Mouse (Mus musculus) cerebellum, adult 11 months (tissue): ENCODE data around the gene Gm20388.
"Not testable (repeated sequence)": the region's sequence is repeated elsewhere in the genome, so short reads cannot be mapped to it uniquely, and the experiment has no call there.

ENCODE experiments used
- DNase-seq: peaks from one replicate; pipeline ENCODE4 v3.0.0; 2022

The Gm20388 gene

DNA sequence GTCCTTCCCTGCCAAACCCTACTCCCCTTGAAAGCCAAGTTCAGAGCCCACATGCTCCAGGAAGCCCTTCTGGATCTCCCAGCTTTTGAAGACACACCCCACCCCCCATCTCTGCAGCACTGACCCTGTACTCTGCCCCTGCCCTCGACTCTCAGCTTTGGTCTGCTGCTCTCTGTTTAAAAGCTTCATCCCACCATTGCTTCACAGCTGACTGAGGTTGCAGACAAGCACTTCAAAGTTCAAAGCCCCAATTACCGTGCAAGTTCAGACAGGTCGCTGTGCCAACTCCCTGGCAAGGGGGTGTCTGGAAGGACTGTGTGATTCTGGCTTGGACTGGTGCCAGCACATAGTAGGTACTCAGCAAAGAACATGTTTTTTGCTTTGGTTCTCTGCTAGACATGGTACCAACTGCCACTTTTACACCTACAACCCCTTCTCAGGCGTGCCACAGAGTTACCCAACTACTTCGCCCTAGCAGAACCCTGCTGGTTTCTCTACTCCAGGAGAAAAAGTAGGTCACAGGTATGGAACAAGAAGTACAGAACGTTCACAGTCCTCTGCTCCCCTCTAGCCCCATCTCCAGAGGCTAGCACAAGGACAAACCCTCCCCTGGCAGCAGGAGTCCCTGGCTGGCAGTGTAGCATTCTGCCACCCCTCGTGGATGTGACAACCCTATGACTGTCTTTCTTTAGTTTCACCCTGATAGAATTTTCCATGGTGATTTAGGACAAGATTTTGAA is 440.9 kb downstream of the Gm20388 start:
- DNase-seq, result no peak

- DNase-seq, result no peak
Observed at GRCm38 (mm10) chr8:120352096-120352495, 441.5 kb downstream of the Gm20388 start.

DNA sequence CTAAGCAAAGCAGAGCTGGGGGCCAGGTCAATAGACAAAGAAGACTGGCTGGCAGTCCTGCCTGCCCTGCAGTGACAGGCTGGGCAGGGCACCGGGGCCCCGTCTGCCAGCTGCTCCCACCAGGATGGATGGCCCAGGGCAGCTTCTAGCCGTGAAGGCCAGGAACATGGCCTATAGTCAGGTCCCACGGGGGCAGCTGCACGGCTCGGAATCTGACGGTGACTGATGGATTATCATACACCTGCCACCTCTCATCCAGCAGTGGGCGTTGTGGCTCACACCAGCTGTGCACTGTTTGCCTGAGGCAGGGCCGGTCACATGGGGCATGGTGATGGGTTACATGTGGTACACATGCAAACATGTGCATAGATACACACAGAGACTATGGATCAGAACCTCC is 445.4 kb downstream of the Gm20388 start:
- no peak for DNase-seq

- DNase-seq, result no peak
Observed at GRCm38 (mm10) chr8:120357504-120357903, 446.9 kb downstream of the Gm20388 start.

- DNase-seq, result peak; percentile 69
Observed at GRCm38 (mm10) chr8:120361301-120361700, 450.7 kb downstream of the Gm20388 start.

DNA sequence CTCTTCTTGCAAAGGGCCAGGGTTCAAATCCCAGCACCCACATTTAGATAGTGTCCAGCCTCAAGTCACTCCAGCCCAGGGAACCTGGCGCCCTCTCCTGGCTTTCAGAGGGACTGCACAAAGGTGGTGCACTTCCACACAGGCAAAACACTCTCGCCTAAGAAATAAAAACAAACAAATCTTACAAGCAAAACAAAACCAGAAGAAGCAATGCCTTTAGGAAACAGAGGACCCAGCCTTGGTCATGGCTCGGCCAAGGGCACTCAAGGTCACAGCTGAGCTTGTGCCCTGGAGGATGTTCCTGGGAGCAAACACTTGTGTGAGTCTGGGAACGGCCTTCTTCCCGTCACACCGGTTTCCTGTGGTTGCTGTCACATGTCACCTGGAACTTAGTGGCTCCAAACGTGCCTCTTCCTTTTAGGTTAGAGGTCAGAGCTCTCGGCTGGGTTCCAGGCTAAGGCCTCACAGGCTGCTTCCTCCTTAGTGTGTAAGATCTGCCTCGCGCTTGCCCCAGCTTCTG is 453.0 kb downstream of the Gm20388 start:
- no peak for DNase-seq

DNA sequence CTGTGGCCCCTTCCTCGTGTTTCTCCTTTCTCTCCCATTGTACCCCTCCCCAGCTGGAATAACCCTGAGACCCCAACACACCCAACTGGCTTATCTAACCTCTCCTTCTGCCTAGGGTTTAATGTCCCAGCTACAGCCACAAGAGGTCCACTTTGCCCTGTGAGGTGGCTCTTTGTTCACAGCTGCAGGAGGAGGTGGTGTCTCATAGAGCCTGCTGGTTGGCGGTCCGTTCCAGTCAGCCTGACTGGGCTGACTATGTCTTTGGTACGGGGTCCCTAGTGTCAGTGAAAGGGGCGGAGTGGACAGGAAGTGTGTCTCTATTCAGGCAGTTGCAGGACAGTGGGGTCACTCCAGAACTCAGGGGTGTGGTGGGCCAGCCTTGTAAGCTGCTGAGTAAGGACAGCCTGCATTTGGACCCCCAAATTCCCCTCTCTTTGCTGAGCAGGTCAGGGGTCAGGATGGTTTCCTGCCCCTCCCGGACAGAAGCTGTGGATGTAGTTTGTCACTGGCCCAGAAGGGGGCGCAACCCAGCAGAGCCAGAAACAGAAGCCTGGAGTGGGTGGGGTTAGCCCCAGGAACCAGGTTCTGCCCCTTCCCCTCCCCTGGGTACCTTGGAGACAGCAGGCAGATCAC is 453.6 kb downstream of the Gm20388 start:
- DNase-seq, result no peak

DNA sequence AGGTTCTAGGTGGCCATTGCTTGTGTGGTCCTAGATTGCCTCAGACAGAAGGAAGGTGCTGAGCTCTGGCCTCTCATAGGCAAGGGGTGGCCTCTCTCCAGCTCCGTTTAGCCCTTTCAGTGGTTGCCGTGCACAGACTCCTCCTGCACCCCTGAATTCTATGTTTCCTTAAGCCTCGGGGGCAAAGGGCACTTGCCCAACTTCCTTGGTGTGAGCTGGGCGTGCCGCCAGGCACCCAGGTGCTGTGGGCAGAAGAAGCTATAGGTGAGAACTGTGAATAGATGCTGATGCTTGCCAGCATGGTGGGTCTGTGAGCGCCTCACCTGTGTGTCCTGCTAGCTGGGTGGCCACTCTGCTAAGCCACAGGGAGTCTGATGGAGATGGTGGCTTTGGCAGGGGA is 456.2 kb downstream of the Gm20388 start:
- no peak for DNase-seq

DNA sequence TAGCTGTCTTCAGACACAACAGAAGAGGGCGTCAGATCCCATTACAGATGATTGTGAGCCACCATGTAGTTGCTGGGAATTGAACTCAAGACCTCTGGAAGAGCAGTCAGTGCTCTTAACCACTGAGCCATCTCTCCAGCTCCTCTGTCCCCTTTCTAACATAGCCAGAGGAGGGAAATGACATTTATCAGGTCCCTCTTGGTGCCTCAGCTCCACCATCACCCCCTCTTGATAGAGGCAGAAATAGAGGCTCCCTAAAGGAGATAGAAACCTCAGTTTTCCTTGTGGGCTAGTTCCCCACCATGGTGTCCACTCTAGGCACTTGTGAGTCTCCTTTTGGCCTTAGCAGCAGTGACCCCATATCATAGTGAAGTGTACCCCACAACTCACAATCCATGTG is 457.6 kb downstream of the Gm20388 start:
- DNase-seq, result not testable (repeated sequence)

DNA sequence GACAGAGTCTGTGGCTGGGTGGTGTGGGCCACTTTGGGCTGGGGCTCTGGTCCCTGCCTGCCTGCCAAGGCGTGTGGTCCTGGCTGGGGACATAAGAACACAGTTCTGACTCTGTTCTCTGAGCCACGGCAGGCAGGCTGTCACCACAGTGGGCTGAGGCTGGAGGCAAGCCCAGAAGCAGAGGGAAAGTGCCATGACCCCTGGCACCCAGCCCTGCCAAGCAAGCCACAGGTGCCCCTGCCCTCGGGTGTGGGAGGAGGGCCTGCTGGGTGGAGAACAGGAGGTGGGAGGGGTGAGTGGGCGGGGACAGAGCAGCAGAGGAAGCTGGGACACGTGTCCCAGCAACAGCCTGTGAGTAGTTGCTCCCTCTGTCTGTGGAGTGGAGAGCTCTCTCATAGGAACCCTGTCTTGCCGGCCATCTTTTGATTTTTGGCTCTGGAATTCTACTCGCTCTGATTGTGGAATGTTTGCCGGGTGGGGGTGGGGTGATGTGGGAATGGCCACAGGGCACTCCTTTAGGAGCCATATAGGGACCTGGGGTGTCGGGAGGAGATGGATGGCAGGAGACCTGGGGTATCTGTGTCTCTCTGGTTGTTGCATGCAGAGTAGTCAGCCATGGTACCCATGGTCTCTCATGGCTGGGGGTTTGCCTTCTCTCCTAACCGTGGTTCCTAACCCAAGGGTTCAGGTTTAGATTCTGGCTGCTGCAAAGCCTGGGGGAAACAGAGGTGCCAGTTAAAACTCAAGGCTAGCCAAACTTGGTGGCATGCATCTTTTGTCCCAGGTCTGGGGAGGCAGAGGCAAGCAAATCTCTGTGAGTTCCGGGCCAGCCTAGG is 458.4 kb downstream of the Gm20388 start:
- peak; percentile 72 for DNase-seq

DNA sequence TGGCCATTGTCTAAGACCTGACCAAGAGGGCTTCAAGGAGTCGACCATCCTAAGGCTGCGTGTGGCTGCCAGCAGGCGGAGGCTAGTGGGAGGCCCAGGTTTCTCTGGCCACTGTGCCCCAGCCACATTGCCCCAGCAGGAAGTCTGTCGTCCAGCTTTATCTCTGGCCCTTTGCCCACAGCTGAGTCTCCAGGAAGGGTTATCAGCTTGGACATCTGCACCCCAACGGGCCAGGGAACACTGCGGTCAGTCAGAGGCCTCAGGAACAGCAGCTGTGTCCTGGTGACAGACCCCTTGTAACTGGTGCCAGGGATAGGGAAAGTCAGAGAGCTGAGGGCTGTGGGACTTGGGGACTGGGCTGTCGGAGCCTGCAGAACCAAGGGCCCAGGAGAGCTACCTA is 459.3 kb downstream of the Gm20388 start:
- DNase-seq, result no peak

DNA sequence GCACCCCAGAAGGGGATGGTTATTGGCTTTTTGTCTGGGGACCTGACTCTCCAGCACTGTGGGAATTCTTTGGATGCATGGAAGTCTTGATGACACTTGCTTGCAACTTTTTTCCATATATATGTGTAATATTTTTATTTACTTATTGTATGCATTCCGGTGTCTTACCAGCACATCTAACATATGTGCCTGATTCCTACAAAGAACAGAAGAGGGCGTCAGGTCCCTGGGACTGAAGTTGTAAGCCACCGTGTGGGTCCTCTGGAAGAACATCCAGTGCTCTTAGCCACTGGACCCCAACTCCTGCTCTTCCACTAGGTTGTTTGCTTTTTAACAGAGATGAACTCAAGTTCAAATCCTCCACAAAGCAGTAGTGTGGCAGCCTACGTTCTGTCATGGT is 459.8 kb downstream of the Gm20388 start:
- no peak for DNase-seq

DNA sequence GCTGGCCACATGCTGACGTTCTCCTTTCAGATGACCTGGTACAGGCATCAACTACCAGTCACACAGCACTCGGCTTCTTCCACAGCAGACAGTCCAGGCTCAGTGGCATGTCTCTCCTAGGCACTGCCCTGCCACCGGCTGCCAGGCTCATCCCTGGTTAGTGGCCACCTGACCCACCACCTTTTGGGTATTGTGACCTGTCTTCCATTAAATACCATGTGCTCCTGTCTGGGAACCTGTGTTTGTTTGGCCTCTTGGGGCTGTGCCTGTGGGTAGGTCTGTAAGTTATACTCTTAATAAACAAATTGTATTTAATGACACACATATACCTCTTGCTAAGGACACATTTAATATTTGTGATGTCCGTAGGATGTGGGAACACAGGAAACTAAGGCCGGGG is 460.5 kb downstream of the Gm20388 start:
- no peak for DNase-seq

- DNase-seq, result no peak
Observed at GRCm38 (mm10) chr8:120371725-120372457, 461.2 kb downstream of the Gm20388 start.

DNA sequence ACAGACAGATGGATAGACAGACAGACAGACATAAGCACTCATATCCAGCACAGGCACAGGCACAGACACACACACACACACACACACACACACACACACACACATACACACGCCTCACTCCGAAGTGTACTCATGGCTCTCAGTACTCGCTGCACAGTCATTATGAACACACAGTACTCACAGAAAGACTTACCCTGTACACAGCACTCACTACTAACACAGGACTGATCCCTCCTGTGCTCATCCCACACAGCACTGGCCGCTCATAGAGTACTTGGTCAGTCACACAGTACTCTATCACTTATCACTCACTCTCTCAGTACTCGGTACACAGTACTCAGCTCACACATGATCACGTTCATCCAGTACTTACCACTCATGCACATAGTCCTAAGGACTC is 462.0 kb downstream of the Gm20388 start:
- no peak for DNase-seq

DNA sequence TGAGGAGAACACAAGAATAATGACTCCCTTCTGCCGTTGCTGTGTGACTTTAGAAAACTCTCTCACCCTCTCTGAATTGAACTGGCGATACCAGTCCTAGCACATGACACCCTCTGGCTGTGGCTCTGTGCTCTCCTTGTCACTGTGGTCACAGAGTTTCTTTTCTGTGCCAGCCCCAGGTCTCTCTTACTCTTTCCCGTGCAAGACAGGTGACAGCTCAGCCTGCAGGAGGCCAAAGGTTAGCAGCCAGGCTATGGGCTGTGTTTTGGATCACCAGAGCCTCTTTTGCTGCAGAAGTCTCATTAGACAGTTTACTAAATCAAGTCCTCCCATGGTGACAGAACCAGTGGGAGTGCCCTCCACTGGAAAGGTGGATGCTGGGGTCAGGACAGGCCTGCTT is 463.0 kb downstream of the Gm20388 start:
- DNase-seq, result no peak

DNA sequence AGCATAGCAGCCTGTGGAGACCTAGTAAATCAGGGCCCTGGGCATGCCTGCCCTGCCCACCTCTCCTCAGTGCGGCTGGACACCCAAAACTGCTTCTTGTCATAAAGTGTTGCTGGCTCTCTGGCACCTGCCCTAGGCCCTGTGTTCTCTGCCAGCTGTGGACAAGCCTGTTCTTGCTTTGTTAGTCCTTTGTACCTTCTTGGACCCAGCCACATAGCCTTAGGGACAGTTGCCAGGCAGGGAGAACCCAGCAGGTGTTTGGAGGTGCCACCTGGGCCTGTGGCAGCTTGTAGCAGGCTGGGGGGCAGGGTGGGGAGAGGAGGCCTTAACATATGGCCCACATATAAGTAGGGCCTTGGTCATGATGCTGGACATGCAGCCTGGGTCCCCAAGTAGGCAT is 463.4 kb downstream of the Gm20388 start:
- DNase-seq, result no peak

DNA sequence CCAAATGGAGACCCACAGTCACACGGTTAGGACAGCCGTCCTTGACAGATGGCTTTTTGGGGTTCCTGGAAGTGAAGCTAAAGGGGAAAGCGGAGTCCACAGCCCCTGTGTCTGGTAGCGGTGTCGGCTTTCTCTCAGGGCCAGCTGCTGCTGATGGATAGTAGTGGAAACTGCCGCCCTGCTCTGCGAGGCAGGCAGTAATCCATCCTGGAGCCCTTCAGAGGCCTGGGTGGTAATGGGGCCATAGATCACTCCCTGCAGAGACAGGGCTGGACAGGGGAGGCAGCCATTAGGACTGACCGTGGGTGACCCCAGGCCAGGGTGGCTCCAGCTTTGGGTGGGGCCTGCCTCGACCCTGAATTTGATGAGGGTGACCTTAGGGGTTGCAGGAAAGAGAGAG is 463.9 kb downstream of the Gm20388 start:
- DNase-seq, result no peak

DNA sequence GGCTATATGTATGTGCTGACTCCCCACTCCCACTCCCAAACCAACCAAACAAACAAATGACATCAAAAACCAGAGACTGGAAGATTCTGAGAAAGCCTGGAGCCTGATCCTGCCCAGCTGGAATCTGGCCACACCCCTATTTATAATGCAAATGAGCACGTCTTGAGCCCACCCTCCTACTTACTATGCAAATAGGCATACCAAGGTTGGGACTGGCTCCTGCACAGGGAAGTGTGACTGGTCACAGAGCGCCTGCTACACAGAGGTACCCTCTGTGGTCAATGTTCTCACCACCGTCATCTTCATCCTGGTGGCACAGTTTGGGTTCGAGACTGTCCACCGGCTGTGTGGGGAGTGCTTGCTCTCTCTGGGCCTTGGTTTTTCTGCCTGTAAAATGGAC is 464.5 kb downstream of the Gm20388 start:
- DNase-seq, result no peak

DNA sequence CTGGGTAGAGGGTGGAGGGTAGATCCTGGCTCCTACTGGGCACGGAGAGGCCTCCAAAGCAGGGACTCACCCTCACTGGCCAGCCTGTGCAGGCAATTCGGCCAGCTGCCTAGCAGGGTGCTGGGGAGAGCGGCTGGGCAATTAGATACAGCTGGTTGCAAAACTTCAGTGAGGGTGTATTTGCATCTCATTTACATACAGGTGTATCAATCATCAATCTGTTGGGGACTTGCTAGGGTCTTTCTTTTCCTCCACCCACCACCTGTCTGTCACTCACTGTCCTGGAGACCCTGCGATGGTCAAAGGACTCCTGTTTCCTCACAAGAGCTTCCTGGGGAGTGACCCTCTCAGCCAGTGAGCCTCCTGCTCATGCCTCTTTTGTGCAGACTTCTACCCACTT is 465.6 kb downstream of the Gm20388 start:
- no peak for DNase-seq

DNA sequence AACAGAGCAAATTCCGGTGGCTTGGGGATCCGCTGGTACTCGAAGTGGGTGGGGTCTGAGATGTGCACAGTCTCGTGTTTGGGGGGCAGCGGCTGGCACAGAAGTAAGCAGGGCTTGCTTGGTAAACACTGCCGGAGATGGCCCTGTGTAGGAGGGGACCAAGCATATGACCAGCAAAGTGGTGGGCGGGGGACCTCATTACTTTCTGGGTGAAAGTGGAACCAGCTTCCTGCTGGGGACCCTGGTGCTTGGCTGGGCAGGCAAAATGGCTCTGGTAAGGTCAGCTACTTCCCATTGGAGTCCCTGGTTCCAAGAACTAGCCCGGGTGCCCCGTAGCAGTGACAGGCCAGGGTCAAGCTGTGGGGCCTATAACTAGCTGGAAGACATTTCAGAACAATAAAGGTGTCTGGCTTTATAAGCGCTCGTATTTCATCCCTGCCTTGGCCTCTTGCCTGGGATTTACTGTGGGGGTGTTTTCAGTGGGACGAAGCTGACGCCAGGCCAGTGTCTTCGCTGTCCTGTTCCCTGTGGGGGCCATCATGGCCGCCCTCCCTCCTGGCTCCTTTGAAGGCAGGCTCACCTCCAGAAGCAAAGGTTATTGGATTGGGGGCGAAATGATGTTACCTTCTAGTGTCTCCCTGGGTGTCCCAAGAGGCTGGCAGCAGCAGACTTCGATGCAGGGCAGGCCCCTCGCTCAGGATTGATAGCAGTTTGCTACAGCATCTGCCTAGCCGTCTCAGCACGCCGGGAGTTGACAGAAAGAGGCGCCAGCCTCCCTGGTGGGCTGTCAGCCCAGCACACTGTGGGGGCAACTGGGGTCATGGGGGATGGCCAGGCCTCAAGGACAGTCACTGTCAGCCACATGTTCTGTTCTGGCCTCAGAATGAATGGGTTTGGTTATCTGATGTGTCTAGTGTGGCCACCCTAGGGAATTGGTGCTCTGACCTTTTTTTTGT is 466.5 kb downstream of the Gm20388 start:
- DNase-seq, result no peak

GRCm38 (mm10) chr8:120377803-120378189 is 467.2 kb downstream of the Gm20388 start:
- DNase-seq, result no peak
